Mouse (Mus musculus) G1E-ER4 (cell line): ENCODE measurements around the gene Oprm1. TPM values are rescaled to one million over a fixed set of nuclear protein-coding genes. Genes with fewer than 3 reads are reported as not detected.

Experiments used
- GATA1 ChIP-seq: IDR thresholded peaks from one replicate; pipeline ENCODE4 v1.8.0; 2012; ENCODE audit warnings: low read length, inconsistent platforms
- polyA plus RNA-seq: library from polyadenylated mRNA; stranded (reverse); fragments of >175 nt; gene quantifications from 2 replicates; pipeline ENCODE4 v1.2.3, GENCODE M21; 2012

Oprm1 gene
- polyA plus RNA-seq, 1 experiment, result not detected

DNA sequence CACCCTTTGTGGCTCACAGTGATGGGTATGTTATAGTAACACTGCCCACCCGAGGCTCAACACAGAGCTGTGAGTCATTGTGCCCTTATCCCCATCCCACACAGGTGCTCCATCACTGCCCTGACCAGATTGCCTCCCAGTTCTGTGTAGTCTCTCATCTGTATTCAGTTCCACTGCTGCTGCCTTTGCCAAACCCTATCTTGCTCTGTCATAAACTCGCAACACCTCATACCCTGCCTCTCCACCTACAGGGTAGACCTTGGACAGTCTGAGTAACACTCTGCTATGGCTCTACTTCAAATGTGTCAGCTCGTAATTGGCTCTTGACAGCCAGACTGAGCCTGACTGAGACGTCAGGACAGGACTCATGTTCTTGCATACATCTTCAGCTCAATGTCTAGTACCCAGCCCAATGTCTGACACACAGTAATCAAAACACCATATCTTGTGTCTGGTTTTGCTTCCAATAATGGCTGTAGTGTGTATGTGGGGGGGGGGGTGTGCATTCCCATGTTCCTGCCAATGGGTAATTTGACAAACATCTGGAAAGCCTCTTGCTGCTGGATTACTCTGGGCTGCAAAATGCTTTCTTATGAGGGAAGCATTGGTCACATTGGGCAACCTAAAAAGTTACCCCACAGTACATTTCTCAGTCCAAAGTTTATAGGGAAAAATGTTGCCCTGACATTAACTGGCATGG, 229.2 kb downstream of the Oprm1 start:
- TF ChIP-seq GATA1, result no peak

DNA sequence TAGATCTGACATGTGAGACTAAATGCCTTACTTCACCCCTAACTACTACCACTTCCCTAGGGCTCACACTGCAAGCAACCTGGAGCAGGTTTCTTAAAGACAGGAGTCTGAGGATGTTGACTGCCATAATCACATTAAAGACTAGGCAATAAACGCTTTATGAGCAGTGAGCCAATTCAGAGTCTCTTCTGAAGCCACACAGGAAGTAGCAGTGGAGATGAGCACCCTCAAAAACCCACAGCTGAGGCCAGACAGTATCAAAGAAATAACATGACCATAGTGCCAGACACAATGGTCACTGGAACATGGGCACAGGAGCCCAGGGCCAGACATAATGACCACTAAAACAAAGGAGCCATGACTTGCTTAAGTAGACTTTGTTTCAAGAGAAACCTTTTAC, 230.2 kb downstream of the Oprm1 start:
- TF ChIP-seq GATA1, result no peak

DNA sequence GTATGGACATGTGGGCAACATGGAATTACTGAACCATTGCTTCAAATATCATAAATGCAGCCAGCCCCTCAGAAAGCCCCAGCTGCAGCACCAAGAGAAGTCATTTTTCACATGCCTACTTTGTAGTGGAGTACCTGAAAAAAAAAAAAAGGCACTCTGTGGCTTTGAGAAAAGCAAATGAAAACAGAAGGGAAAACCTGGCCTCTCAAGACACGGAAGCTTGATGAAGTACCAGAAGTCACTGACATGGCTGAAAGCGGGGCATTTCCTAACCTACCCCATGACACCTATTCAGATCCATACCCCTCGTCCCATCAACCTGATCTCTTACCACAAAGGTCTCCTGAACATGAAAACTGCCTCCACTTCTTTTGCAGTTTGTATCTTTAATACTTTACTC, 238.6 kb downstream of the Oprm1 start:
- TF ChIP-seq GATA1, result no peak

DNA sequence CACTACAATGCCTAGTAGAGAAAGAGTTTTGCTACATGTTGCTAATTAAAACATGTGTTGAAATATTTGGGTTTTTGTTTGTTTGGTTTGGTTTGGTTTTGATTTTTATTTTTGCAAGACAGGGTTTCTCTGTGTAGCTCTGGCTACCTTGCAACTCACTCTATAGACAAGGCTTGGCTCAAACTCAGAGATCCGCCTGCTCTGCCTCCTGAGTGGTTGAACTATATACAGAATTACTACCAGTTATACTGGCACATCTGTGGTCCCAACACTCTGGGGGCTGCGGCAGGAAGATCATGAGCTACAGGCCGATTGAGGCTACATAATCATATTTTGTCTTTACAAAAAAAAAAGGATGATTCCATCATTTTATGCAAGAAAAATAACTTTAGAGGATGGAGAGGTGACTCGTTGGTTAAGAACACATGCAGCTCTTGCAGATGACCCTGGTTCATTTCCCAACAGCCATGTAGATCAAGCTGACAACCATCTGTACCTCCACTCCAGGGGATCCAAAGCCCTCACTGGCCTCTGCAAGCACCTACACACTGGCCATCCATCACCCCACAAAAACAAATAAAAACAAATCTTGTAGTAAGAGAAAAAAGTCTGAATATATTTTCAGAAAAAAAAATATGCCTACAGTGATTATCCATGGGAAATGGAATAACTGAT, 240.4 kb downstream of the Oprm1 start:
- no peak for TF ChIP-seq GATA1

DNA sequence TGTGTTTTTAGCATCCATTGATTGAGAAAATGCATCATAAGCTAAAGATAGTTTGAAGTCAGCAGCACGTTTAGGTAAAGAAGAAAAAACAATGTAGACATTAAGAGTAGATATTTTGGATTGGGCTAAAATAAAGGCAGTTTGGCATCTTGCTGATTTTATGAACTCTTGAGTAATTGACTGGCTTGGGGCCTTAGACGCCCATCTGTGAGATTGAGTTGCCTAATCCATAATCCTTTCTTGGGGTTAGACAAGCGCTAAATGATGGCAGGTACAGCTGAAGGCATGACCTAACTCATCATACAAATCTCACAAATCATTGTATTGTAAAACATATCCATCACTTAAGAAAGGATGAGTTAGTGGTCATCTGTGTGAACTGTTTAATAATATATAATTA, 241.0 kb downstream of the Oprm1 start:
- TF ChIP-seq GATA1, result no peak

DNA sequence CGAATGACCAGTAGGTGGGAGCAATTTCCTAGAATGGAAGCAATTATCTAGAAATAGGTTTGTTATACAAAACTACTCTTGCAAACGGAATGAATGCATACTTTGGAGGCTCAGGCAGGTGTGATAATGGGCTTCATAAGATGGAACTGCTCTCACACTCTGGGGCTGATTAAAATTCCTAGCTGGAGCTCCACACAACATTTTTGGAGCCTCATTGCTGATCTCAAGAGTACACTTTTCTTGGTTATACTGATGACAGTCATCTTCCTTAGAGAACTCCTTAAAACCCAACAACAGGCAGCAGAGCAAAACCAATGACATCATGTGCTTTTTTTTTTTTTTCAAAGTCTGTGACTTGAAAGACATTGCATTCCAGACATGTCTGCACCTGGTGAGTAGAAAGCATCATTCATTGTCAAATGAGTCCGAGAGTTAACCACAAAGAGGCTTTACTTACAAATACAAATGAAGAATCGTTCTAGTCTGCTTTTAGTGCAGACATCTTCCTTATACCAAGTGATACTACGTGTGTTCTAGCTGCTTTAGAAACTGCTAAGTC, 246.8 kb downstream of the Oprm1 start:
- TF ChIP-seq GATA1, result no peak

DNA sequence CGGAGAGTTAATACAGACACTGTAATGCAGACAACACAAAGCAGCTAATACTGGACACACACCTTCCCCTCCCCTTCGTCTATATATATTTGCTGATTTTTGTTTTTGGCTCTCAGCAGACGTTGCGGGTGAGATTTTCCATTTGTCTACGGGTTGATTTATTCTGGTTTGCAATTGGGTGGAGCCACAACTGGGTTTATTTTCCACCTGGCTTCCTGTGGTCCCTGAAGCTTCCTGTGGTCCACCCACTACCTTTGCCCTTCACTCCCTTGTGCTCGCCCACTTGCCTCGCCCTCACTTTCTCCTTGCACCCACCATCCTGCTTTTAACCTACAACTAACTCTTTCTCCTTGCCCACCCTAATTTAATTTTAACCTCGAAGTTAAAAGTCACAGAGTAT, 252.2 kb downstream of the Oprm1 start:
- TF ChIP-seq GATA1, result no peak

DNA sequence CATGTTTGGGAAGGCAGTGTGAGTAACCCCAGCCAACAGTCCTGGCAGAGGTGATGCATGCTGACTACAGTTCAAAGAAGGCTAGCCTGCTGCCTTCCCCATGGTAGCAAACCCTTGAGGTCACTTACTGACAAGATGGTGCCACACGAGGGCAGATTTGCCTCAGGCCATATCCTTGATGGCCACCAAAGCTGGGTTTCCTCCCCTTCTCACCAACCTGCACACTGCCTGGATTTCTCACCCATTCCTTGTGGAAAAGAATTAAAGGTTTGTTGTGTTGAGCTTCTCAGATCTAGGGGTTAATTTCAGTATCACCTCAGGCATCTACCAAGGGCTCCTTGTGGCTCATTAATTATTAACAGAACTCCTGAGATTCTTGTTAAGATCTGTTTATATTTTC, 256.9 kb downstream of the Oprm1 start:
- no peak for TF ChIP-seq GATA1

DNA sequence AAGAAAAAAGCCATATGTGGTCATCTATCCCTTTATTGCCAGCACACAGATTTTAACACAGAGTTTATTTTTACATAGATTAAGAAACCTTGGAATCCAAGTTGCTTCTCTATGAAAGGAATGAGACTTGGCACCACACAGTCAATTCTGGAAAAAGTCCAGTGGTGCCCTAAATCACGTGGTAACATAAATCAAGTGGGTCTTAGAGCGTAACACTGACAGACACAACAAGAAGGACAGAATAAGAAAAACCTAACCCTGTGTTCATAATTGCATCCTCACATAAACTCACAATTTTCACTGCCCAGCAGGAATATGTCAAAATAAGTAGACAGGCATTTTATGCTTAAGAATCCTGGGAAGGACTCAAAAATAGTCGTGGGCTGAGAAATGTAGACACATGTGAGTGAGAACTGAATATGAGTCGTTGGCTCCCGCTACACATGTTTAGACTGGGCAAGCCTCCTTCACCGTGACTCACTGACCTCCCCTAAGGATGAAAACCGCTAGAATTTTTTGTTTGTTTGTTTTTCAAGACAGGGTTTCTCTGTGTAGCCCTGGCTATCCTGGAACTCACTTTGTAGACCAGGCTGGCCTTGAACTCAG, 261.6 kb downstream of the Oprm1 start:
- no peak for TF ChIP-seq GATA1

DNA sequence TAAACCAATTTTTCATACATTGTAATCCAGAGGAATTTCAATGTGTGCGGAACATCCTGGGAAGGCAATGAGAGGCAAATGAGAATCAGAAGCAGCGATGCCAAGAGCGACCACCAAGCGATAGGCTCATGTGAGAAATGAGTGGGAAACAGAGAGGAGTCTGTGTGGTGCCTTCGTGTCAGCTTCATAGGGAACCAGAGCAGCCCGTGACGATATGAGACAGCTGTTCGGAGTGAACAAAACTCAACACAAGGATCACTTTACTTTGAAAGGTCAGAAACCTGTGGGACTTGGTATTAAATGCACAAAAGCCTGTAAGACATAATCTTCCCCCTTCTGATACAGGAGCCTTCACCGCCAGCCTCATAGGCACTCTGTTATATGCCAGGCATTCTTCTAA, 262.2 kb downstream of the Oprm1 start:
- TF ChIP-seq GATA1, result no peak

DNA sequence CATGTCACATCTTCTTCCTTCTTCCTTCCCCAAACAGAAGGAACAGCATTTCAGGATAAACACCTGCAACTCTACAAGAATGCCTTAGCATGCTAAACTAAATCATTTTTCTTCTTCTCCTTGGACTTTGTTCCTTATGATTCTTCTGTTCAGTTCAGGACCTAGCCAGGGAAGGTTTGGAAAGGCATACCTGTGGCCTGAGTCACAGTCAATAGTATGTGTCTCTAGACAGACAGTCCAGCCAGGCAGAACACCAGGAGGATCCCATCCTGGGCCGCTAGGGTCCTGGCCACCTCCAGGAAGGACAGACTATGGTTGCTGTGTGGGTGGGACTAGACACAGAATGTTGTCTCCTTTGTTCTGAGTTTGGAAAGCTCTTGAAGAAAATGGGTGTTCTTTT, 266.7 kb downstream of the Oprm1 start:
- no peak for TF ChIP-seq GATA1

DNA sequence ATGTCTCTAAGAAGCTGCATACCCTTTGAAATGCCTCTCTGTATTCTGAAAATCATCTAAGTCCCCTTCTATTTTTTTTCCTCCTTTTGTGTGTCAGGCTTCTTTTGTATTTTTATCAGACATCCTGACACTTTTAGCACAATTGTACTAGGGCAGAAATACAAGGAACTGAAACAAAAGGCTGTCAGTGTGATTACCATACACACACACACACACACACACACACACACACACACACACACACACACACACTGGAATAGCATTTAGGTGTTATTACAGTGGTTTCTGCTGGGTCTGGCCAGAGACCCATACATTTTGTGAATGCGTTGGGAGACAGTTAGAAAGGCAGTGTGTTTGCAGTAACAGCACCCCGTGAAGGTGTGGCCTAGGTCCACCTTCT, 275.2 kb downstream of the Oprm1 start:
- no peak for TF ChIP-seq GATA1

DNA sequence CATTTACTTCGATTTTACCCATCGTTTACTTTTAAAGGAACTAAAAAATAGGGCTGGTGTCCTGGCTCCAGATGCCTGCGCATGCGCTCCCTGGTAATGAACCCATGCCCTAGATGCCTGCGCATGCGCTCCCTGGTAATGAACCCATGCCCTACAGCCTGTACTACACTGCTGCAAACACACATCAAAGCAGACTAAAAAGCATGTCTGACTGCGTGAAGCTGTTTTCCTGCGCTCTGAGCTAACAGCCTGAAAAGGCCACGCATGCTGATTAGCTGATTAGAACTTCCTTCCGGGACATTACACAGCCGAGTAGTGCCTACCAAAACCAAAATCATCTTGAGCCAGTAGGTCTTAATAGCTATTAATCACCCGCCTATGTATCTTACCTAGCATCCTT, 277.2 kb downstream of the Oprm1 start:
- no peak for TF ChIP-seq GATA1

DNA sequence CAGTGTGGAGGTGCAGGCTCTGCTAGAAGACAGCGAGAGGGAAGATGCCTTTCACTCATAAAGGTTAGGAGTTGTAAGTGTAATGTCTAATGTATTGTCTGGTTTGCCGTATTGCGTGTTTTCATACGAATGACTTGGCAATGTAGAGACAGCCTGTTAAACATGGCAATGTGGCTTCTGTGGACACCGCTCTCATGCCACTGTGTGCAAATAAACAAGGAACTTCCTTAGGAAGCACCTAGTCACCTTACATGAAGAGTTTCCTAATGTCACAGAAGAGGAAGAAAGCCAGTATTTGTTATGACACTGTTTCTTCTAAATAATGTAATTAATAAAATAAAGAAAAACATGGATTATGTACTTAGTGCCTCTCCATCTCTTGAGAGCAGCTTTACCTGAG, 278.9 kb downstream of the Oprm1 start:
- TF ChIP-seq GATA1, result no peak

DNA sequence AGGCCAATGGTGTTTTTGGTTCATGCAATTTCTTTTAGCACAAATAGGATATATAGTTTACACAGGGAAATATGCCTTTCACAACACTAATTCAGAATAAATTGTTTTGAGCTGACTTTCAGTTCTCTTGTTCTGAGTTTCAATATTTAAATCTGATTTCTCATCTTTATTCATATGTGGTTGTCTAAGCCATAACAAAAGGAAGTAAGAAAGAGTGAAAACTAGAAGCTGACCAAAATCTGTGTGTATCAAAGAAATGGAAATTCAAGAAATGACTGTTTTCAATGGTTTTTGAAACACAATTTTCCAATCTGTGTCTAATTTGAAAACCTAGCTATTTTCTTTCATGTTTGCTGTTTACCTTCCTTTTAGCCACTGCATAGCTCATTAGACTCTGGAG, 282.7 kb downstream of the Oprm1 start:
- TF ChIP-seq GATA1, result no peak

DNA sequence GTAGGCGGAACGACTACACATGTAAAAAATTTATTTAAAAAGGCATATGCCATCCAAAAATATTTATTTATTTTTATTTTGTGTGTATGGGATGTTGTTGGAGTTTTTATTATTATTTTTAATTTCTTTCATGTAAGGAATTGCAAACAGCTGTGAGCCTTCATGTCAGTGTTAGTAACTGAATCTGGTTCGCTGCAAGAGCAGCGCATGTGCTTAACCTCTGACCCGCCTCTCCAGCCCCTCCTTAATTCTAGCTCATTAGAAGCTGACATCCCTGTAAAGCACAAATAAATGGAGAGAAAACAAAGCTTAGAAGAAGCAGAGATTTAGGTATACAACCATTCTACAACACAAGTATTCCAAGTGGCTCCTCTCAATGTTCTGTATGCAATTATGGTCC, 285.6 kb downstream of the Oprm1 start:
- TF ChIP-seq GATA1, result no peak
